Mouse (Mus musculus) layer of hippocampus, adult 9-11 months (tissue): Measurements from ENCODE around the gene Sumo1.
A peak's percentile ranks its signal among the peaks of the same experiment; 100 is the strongest.
"Not testable (repeated sequence)": the region's sequence is repeated elsewhere in the genome, so short reads cannot be mapped to it uniquely, and the experiment has no call there.

Source experiments
- DNase-seq: peaks from one replicate; pipeline ENCODE4 v3.0.0; 2022

The Sumo1 gene

DNA sequence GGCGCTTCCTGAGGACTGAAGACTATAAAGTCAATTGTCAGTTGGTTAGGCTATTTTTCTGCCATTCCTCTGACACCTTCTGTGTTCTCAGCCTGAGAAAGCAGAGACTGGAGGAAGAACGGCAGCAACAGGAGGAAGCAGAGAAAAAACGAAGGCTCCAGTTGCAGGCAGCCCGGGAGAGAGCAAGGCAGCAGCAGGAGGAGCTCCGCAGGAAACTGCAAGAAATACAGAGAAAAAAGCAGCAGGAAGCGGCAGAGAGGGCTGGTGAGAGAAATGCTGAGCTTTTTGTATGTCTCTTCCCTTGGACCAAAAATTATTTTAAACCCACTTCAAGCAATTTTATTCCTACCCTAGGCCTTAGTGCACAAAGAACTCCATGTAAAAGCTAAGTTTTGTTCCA is 37.6 kb downstream of the Sumo1 start:
- peak; percentile 18 for DNase-seq

DNA sequence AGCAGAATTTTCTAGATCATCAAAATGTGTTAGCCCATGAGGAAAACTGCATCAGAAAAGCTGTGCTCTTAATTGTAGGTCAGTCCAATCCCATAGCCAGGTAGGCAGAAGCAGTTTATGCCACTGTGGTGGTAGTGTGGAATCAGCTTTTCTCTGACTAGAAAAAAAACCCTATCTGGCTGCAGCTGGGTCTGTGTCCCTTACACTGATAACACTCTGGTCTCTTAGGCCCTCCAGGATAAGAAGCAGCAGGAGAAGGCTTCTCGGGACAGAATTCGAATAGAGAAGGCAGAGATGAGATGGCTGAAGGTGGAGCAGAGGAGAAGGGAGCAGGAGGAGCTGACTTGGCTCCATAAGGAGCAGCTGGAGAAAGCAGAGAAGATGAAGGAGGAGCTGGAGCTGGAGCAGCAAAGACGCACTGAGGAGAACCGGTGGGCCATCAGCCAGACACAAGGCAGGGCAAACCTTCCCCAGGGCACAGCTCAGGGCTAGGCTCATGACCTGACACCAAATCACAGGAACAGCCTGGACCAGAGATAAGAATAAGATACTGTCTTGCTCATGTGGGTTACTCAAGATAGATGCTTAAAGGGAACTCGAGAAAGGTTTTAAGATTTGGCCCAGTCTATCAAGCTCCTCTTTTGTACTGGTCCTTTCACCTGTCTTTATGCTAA is 38.5 kb downstream of the Sumo1 start:
- DNase-seq: no peak

DNA sequence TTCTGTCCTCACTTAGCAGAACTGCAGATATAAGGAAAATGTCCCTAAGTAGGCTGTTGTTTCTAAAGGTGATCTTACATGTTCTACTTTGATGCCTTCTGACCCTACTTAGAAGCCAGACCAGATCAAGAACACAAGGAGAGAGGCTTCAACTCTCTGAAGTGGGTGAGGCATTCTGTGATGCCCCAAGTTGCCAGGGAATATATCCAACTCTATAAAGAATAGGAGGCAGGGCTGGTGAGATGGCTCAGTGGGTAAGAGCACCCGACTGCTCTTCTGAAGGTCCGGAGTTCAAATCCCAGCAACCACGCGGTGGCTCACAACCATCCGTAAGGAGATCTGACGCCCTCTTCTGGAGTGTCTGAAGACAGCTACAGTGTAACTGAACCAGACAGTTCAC is 40.3 kb downstream of the Sumo1 start:
- DNase-seq: not testable (repeated sequence)

DNA sequence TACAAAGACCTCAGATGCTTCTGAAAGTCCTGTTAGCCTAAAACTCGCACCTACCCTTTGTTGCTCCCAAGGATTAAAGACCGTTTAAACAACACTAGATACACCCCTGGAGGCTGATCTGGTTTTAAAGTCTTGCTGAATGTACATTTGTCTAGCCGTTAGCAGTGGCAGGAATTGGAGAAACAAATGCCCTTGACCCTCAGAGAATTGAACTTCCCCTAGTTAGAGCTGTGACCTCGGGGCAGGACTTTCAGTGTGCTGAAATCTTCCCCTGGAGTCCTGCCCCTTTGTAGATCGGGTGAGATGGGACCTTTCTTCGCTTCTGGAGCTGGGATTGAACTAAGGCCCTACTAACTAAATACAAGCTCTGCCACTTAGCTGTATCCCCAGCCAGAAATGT is 41.4 kb downstream of the Sumo1 start:
- no peak for DNase-seq

DNA sequence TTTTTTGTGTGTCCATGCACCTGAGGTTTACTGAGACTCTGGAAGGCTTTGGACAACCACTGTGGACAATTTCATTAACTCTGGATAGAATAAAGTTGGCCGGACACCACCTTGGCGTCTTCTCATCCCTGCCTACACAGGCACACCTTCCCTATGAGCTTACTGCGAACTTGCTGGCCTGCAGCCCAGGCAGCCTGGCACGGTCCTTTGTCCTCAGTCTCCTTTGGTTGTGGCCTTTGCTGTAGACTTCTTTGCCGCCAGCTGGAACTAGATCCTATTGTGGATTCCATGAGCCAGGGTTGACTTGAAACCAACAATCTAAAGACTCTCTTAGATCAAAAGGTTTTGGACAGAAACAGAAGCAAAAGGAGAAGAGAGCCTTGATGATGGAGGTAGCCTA is 45.2 kb downstream of the Sumo1 start:
- DNase-seq: no peak

DNA sequence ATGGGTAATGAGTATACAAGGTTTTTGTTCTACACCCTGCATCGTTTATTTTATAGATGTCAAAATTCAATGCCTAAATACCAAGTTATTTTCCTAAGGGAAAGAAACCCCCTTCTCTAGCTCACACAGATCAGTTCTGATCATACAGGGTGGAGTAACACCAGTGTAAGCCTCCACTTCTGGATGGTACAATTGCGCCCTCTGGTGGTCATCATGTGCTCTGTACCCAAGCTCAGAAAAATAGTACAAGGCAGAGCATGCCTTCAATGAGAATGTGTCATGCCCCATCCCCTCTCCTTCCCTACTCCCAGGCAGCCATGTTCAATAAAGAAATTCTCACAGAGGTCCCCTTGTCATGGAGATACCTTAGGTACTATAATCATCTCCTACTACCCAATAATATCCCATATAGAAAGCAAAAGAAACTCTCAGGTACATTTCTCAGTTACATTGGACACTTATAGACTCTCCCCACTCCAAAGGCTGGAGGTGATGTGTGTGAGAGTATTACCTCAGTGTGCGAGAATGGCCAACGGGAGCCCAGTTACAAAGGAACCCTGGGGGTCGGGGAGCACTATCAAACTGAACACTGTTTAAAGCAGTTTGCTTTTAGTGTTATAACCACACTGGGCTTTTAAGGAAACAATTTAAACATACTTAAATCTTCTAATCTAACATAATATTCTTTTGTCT is 47.2 kb downstream of the Sumo1 start:
- DNase-seq: peak; percentile 35

DNA sequence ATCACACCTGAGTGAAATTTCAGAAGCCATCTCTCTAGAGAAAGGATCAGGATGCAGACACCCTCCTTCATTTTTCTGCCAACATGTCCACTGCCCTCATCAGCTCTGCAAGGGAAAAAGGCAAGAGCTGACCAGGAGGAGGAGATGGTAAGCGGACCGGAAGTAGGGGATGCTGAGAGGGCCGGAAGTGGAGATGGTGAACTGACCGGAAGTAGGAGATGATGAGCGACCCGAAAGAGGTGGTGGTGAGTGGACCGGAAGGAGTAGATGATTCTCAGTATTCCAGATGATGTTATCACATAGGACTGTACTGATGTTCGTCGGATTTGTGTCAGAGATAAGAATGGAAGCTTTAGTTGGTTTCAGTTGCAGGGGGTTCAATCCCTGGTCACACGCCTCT is 51.4 kb downstream of the Sumo1 start:
- DNase-seq: no peak

DNA sequence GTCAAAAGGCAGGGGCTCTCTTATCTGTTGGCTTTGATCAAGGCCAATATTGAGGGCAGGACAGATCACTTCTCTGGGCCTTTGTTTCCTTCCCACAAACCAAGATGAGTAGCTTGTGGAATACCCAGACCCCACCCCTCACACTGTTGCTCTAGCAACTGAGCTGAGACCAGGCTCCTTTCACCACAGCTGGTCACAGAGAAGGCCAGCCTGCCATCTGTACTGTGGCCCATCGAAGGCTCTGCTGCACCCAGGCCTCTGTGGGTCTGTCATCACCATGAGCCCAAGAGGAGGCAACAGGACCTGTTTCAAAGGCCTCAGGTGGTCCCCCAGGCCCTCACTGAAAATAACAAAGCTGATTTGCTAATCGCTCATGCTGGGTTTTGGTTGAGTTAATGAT is 55.6 kb downstream of the Sumo1 start:
- no peak for DNase-seq

DNA sequence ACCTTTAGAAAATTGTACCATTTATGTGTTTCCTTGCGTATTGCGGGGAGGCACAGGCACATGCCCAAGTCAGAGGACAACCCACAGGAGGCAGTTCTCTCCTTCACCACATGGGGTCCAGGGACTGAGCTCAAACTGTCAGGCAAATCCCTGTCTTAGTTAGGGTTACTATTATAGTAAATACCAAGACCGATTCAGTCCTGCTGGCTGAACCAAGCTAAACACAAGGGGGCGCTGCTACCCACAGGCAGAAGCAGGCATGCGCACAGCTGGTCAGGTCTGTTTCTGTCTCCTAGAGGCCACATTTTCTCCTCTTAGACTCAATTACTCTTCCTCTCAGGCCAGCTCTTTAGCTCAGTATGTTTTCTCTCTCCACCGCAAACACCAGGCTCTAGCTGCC is 56.8 kb downstream of the Sumo1 start:
- DNase-seq: peak; percentile 16

DNA sequence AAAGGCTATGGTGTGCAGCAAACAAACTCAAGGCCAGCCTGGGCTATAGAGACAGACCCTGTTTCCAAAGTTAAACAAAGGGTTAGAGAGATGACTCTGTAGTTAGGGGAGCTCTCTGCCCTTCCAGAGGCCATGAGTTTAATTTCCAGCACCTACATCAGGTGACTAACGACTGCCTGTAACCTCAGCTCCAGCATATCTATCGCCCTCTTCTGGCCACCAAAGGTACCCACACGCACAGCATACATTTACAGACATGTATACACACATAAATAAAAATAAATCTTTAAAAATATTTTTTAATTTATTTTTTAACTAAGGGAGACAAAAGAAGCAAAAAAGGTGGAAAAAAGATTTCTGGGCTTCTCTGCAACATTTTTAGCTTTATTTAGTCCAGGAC is 59.7 kb downstream of the Sumo1 start:
- no peak for DNase-seq

DNA sequence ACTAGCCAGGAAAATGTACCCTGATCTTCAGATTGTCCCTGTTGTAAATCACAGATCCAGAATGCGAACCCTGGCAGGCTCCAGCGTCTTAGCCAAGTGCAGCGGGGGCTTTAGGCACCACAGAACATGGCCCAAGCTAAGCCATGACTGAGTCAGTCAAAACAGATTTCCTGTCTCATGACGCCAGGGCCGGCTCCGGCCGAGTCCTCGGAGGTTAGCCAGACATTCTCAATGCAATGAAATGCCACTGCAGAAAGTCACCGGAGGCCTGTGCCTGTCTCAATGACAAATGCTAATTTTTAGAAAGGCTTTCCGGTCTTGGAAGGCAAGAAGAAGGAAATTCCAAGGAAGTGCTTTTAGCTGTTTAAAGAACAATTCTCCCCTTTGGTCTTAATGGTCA is 60.7 kb downstream of the Sumo1 start:
- DNase-seq: no peak

DNA sequence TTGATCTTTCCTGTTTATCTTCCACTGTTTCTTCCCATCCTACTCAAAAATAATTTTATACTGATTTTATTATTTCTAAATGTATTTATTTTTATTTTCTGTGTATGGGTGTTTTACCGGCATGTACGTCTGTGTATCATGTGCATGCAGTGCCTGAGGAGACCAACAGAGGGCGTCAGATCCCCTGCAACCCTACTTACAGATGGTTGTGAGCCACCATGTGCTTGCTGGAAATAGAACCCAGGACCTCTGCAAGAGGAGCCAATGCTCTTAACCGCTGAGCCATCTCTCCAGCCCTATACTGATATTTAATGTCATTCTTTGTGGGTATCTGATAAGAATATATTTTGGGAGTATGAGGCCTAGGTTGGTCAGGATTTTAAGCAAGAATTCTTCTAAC is 61.2 kb downstream of the Sumo1 start:
- DNase-seq: no peak

DNA sequence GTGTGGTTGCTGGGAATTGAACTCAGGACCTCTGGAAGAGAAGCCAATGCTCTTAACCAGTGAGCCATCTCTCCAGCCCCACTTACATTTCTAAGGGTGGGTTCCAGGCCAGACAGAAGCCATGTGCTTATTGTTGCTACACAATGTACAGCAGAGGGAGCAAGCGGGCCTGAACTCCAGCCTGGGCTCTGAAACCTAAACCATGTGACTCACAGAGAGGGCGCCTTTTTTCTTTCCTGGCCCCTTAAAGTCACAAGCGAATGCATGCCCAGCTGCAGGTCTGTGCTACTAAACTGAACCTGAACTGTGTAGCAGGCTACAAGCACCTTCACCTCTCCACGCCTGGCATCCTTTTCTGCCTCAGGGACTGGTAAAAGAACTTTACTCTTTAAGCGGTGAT is 61.7 kb downstream of the Sumo1 start:
- DNase-seq: no peak

DNA sequence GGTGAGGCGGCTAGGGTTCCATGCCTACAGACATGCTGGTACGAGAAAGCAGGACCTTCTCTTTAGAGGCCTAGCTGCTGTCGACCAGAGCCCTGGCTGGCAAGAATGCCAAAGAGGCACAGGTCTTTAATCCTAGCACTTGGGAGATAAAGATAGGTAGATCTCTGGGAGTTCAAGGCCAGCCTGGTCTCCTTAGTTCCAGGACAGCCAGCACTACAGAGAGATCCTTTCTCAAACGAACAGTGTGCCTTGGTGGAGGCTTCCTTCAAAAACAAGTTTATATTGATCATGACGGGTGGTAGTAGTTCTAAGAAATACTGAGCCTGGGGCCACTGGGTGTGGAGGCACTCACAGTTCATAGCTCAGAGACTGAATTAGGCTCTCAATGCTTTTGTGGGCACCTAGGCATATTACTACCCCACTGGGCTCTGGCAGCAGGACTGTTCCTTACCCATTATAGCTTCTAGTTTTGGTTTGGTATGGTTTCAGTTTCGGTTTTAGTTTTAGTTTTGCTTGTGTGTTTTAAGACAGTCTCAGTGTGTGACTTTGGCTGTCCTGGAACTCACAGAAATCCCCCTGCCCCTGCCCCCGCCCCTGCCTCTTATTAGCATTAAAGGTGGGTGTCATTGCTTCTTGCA is 62.4 kb downstream of the Sumo1 start:
- no peak for DNase-seq

DNA sequence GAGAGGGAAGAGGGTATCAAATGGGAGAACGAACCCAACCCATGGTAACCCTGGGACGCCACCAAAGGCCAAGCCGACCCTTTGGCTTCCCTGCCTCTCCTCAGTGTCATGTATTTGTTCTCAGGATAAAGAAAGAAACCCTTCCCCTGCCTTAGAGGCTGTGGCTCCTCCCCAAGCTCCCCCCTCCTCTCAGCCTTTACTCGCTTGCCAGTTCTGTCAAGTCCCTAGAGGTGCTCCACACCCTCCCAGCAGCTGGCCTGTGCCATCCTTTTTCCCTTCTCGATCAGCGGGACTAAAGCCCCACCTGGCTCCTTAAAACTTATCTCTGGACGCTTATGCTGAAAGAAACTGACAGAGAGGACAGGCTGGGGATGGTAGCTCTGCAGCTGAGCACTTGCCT is 63.6 kb downstream of the Sumo1 start:
- no peak for DNase-seq

DNA sequence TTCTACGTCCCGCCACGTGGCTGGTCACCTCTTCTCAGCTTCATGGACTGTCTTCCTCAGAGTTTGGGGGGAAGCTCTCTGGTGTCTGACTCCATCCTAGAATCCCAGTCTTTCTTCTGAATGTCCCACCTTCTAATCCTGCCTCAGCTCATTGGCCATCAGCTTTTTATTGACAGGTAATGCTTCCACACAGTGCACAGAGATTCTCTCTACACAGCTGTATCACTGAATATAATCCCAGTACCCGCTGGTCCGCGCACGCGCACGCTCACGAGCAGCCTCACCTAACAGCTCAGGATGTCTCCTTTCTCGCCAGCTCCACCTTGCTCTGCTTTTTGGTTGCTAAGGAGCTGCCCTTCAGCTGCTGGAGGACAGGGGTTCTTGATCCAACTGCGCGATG is 64.2 kb downstream of the Sumo1 start:
- DNase-seq: no peak

DNA sequence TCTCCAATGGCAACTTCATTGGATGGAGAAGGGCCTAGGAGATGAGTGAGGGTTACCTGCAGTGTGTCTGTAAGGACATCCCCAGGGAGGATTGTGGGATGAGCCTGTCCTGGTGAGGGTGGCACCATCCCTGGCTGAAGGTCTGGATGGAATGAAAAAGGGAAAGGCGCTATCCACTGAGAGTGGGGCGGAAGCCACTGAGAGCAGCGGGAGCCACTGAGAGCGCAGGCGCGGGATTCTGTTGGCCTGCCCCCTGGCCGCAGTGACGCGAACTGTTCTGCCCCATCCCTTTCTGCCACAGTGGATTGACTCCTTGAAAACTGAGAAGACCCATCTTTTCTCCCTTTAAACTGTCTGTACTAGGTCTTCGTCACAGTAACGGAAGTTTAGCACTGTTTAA is 66.7 kb downstream of the Sumo1 start:
- no peak for DNase-seq

DNA sequence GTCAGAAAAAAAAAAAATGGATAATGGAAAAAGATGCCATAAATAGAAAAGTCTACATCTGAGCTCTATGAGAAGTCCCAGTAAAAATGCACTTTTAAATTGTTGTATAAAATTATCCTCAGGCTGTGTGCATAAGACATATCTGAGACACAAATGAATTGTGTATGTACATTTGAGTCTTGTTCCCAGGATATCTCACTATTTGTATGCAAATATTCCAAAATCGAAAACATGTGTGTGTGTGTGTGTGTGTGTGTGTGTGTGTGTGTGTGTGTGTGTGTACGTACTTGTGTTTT is 67.3 kb downstream of the Sumo1 start:
- no peak for DNase-seq

DNA sequence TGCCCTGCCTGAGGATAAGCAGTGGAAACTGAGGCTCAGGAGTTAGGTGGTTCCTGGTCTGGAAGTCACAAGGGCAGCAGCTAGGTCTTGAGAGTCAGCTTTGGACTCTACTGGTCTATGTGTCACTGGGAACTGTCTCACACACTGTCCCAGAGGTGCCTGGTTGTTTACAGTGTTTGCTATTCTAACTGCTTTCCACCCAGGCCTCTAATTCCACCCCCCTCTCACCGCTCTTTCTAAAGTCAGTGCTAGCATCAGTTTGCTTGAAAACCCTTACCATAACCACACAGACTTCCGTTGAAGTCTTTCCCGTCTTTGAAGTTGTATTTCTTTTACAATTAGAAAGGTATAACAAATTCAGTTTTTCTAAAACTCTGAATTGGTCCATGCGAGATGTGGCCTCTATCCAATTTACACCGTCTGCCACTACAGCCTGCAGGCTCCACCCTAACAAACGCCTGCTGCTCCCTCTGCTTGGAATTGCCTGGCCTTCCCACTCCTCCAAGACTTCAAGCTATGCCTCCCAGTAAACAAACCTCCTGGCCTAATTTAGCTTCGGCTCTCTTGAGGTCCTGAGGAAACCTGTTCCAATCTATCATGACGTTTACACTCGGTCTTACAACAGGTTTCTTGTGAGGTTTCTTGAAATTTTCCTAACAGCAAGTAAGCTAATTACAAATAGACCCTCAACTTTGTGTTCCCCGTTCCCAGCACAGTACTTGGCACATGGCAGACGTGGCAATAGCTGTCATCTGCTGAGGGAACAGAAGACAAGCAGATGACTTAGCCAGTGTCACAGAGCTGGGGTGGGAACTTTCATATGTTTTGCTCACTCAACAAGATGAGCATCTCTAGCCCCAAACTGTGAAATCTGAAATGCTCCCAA is 67.9 kb downstream of the Sumo1 start:
- peak; percentile 64 for DNase-seq

DNA sequence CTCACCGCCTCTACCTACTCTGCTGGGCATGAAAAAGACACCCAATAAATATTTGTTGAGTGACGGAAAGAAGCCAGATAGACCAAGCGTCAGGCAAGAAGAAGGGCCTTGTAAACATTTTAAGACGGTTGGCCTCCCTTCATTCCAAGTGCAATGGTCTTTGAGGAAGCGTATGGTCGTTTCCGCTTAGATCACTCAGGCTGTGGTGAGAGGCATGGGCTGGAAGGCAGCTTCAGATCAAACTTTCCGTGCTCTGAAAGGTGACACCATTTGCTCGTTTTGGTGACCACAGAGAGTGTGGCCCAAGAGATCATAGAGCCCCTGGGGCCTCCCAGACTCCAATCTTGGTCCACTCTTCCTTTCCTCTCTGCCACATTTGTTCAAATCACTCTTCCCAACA is 75.0 kb downstream of the Sumo1 start:
- DNase-seq: no peak

DNA sequence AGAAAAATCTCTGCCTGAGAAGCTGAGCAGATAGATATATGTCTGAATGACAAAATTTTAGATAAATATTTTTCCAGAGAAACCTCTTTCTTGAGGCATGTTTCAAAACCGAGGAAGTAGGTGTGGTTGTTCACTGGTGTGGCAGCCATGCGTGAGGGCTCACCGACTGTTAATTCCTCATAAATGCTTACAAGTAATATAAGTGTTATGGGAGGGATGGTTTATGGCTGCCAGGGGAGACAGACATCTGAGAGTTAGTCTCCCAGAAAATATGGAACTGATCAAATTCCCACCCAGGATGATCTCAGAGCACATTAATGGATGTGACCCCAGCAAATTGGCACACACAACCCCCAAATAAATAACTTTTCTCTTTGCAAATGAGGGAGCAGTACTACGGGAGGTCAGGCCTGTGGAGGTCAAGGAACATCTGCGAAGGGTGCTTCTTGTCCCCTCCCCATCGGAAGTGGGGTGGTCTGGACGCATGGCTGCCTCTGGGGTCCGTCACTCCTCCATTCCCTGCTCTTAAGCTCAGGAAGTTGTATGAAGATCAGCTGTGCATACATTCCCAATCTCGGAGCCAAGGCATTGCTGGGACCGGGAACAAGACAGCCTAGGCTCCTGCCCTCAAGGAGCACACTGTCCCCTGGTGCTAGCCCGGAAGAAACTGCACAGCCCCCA is 75.9 kb downstream of the Sumo1 start:
- DNase-seq: no peak

DNA sequence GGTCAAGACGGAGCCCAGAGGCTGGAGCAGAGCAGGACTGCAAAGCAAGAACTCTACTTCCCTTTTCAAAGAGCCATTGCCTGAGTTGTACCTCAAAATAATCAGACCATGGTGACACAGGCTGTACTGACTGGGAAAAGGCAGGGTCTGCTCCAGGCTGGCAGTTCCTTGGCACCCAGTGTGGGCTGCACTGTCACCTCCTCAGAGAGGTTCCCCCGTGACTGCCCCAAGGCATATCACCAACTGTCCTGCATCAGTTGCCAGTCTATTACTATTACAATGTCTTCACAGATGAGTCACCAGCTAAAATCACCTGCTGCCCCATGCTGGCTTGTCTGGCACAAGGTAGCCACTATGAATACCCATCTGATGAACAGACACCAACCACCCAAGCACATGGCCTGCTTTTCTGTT is 77.0 kb downstream of the Sumo1 start:
- no peak for DNase-seq

DNA sequence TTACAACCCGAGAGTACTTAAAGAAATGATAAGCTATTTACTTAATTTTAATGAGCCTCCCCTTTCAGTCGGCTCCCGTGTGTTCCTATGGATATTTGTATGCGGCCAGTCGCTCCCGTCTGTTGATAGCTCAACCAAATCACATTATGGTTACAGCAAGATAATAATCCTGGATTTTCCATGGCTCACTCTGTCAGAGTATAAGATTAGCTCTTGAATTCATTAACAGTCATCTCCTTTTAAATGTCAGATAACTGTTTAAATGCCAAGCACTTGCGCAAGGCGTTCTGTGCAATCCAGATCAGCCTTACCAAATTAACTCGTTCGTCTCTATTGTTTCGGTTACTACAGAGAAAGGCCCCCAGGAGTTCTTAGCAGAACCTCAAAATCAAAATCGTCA is 77.8 kb downstream of the Sumo1 start:
- peak; percentile 25 for DNase-seq
